Mouse (Mus musculus): ENCODE measurements around the gene Foxn3. TPM values are rescaled to one million over a fixed set of nuclear protein-coding genes. Genes with fewer than 3 reads are reported as not detected.

The Foxn3 gene
- polyA plus RNA-seq, 1 experiment, result 91.0 TPM

DNA sequence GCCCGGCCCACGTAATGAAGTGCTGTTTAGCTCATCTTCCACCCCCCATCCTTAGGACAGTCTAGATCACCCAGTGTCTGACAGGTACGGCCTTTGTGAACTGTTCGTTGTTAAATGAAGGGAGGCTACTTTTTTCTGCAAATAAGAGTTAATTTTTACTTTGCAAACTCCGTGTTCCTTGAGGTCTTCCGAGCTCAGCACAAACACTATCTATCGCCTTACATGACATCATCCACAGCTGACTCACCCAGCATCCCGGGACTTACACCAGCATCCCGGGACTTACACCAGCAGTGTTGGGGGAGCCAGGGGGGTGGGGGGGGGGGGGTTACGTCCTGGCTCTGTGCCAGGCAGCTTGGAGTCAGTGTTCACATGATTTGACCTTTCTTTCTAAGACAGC lies 186.3 kb downstream of the Foxn3 start:
- peaks cover 40% of the 10 kb centered on the region for H3K4me1 ChIP-seq (ENCODE audit: control insufficient read depth, insufficient read depth, low read length)
- H3K27ac ChIP-seq (ENCODE audit: insufficient read depth, low read depth, low read length), result no peak overlapping the region
- no peak overlapping the region for H3K4me3 ChIP-seq (ENCODE audit: insufficient read depth, low read depth, low read length)
- TF ChIP-seq POLR2A (IDR thresholded peaks at IDR 0.05; ENCODE audit: insufficient read depth, low read depth, low read length) (no peak), CTCF (IDR thresholded peaks at IDR 0.05; ENCODE audit: insufficient read depth, low read depth, low read length) (no peak)
- 31% methylated on average over 10 of the region's 10 CpGs for WGBS

DNA sequence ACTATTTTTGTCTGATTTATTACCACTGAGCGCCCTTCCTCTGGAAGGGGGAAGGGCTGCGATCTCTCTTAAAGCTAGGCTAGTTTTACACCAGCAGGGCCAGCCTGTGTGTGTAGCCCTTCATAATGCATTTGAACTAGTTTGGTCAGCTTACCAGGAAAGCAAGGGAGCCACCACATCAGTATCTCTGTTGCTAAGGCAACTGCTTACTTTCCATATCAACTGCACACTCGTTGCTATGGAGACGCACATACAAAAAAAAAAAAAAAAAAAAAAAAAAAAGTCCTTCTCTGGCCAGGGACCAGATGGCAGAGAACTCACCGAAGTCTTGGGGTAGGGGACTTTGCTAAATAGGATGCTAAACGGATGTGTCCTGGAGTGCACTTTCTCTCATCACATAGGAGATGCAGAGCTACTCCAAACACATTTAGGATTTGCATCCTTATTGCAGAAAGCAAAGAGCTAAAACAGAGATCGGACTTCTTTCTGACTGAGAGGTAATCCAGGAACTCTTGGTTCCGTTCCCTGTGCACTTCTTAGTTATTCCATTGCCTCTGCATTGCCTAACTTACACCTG lies 187.4 kb downstream of the Foxn3 start:
- no peak for TF ChIP-seq POLR2A (IDR thresholded peaks at IDR 0.05; ENCODE audit: insufficient read depth, low read depth, low read length)
- no peak for TF ChIP-seq CTCF (IDR thresholded peaks at IDR 0.05; ENCODE audit: insufficient read depth, low read depth, low read length)
- no peak overlapping the region for H3K27ac ChIP-seq (ENCODE audit: insufficient read depth, low read depth, low read length)
- peaks cover 33% of the 10 kb centered on the region for H3K4me1 ChIP-seq (ENCODE audit: control insufficient read depth, insufficient read depth, low read length)
- WGBS, result 36% methylated on average over 8 of the region's 8 CpGs
- no peak overlapping the region for H3K4me3 ChIP-seq (ENCODE audit: insufficient read depth, low read depth, low read length)

DNA sequence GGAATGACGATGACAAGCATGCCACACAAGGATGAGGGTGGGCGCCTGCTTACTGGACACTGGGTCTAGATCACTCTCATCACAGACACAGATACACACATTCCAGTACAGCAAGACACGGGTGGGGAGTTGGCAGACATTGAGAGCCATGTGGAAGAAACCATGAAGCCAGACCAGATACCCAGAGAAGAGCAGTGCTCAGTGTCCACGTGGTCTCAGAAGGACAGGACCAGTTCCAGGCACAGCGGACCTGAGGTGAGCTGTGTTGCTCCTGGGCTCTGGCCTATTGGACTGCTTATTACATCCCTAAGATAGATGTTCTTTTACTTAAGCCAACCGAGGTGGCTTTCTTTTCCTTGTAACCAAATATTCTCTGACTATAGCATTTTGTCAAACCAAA lies 188.0 kb downstream of the Foxn3 start:
- WGBS, result 83% methylated on average over 6 of the region's 6 CpGs
- Histone ChIP-seq H3K4me1 (ENCODE audit: control insufficient read depth, insufficient read depth, low read length) (peaks cover 33% of the 10 kb centered on the region), H3K4me3 (ENCODE audit: insufficient read depth, low read depth, low read length) (no peak overlapping the region), H3K27ac (ENCODE audit: insufficient read depth, low read depth, low read length) (0 out of 2 replicates have a peak overlapping the region, but pooled peaks have one; percentile 8)
- no peak for TF ChIP-seq POLR2A (IDR thresholded peaks at IDR 0.05; ENCODE audit: insufficient read depth, low read depth, low read length)
- TF ChIP-seq CTCF (IDR thresholded peaks at IDR 0.05; ENCODE audit: insufficient read depth, low read depth, low read length), result no peak

DNA sequence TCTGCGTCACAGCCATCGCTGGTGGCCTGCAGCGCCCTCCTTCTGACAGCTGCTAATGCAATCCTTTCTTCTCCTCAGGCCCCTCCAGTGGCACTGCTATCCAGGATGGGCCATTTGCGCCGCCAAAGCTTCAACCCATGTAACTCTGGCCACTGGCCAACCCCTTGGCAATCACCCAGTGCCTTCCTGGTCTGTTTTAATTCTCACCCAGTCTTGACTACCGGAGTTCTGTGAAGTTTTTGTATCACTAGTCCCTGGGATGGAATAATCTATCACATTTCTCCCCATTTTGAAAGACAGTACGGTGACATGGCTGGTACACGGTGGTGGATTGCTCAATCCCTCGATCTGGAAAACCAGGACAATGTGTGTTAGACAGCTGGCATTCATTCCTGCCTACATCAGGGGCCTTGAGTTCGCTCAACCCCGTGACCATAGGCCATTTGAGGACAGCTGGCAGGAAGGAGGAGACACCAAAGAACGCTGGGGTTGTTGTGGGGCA lies 189.2 kb downstream of the Foxn3 start:
- TF ChIP-seq CTCF (IDR thresholded peaks at IDR 0.05; ENCODE audit: insufficient read depth, low read depth, low read length) (no peak), POLR2A (IDR thresholded peaks at IDR 0.05; ENCODE audit: insufficient read depth, low read depth, low read length) (no peak)
- Histone ChIP-seq H3K27ac (ENCODE audit: insufficient read depth, low read depth, low read length) (no peak overlapping the region), H3K4me3 (ENCODE audit: insufficient read depth, low read depth, low read length) (no peak overlapping the region), H3K4me1 (ENCODE audit: control insufficient read depth, insufficient read depth, low read length) (peaks cover 29% of the 10 kb centered on the region)
- 42% methylated on average over 12 of the region's 12 CpGs for WGBS

DNA sequence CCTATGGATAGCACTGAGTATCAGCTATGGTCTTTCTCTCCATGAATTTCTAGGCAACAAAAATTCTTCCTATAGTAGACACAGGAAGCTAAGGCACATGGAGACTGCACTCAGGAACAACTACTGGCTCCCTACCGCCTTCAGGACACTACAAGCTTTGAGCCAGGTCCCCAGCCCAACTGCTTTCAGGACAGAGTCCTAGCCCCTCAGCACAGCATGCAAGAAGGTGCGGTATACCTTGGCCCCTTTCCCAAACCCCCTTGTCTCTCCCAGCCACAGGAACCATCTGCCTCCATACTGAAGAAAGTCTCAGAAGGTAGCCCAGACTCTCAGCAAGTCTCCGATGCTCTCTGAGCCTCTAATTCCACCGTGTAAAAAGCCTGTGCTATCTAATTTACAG lies 189.8 kb downstream of the Foxn3 start:
- H3K4me3 ChIP-seq (ENCODE audit: insufficient read depth, low read depth, low read length), result no peak overlapping the region
- H3K27ac ChIP-seq (ENCODE audit: insufficient read depth, low read depth, low read length), result no peak overlapping the region
- TF ChIP-seq POLR2A (IDR thresholded peaks at IDR 0.05; ENCODE audit: insufficient read depth, low read depth, low read length) (no peak), CTCF (IDR thresholded peaks at IDR 0.05; ENCODE audit: insufficient read depth, low read depth, low read length) (no peak)
- H3K4me1 ChIP-seq (ENCODE audit: control insufficient read depth, insufficient read depth, low read length), result peaks cover 30% of the 10 kb centered on the region
- 63% methylated on average over 4 of the region's 4 CpGs for WGBS

DNA sequence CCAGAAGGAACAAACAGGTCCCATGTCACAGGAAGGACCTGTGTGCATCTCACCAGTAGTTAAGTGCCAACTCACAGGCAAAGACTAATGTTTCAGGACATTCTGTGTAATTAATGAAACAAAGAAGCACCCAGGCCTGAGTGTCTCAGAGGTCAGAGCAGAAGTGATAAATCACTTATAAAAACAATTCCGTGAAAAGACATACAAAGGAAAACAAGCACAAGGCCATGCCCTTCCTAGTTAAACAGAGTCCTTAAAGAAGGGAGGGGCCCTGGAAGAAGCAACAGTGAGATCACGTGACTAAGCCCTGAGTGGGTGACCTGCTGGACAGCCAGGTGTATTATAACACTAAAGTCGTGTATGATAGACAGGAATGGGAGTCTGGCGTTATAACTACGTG lies 191.9 kb downstream of the Foxn3 start:
- H3K4me1 ChIP-seq (ENCODE audit: control insufficient read depth, insufficient read depth, low read length), result peaks cover 19% of the 10 kb centered on the region
- H3K4me3 ChIP-seq (ENCODE audit: insufficient read depth, low read depth, low read length), result no peak overlapping the region
- 86% methylated on average over 5 of the region's 5 CpGs for WGBS
- TF ChIP-seq POLR2A (IDR thresholded peaks at IDR 0.05; ENCODE audit: insufficient read depth, low read depth, low read length) (no peak), CTCF (IDR thresholded peaks at IDR 0.05; ENCODE audit: insufficient read depth, low read depth, low read length) (no peak)
- H3K27ac ChIP-seq (ENCODE audit: insufficient read depth, low read depth, low read length), result no peak overlapping the region

DNA sequence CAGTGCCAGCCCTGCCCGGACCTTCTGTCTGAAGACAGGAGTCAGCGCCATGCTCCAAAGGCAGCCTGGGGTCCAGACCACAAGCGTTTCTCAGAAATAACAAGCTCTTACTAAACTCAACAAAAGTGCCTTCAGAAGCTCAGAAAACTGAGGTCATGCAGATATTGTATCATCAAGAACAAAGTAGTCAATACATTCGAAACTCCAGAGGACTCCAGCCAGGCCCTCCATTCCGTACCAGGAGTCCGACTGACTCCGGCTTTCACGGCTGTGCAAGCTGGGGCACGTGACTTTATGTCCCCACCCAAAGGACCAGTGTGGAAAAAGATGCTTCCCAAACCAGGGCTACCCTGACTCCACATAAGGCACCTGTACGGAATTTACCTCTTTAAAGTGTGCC lies 195.1 kb downstream of the Foxn3 start:
- Histone ChIP-seq H3K4me3 (ENCODE audit: insufficient read depth, low read depth, low read length) (no peak overlapping the region), H3K4me1 (ENCODE audit: control insufficient read depth, insufficient read depth, low read length) (peaks cover 18% of the 10 kb centered on the region), H3K27ac (ENCODE audit: insufficient read depth, low read depth, low read length) (no peak overlapping the region)
- TF ChIP-seq CTCF (IDR thresholded peaks at IDR 0.05; ENCODE audit: insufficient read depth, low read depth, low read length) (no peak), POLR2A (IDR thresholded peaks at IDR 0.05; ENCODE audit: insufficient read depth, low read depth, low read length) (no peak)
- WGBS, result 90% methylated on average over 10 of the region's 10 CpGs

DNA sequence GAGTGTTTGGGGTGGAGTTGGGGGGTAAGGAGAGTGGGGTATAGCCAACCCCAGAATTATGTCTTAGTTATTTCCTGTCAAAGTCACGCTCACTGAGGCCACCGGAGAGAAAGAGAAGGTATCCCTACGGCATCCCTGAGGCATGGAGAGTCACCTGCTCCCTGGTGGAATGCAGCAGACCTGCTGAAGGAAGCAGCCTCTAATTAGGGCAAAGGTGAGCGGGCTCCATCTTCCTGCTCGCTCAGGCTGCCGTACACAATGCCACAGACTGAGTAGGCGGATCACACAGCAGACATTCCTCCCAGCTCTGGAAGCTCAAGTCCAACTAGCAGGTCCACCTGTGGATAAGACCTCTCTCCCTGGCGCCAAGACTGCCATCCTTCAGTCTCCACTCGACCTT lies 197.4 kb downstream of the Foxn3 start:
- WGBS, result 90% methylated on average over 9 of the region's 9 CpGs
- no peak for TF ChIP-seq POLR2A (IDR thresholded peaks at IDR 0.05; ENCODE audit: insufficient read depth, low read depth, low read length)
- TF ChIP-seq CTCF (IDR thresholded peaks at IDR 0.05; ENCODE audit: insufficient read depth, low read depth, low read length), result no peak
- H3K27ac ChIP-seq (ENCODE audit: insufficient read depth, low read depth, low read length), result no peak overlapping the region
- peaks cover 20% of the 10 kb centered on the region for H3K4me1 ChIP-seq (ENCODE audit: control insufficient read depth, insufficient read depth, low read length)
- no peak overlapping the region for H3K4me3 ChIP-seq (ENCODE audit: insufficient read depth, low read depth, low read length)

DNA sequence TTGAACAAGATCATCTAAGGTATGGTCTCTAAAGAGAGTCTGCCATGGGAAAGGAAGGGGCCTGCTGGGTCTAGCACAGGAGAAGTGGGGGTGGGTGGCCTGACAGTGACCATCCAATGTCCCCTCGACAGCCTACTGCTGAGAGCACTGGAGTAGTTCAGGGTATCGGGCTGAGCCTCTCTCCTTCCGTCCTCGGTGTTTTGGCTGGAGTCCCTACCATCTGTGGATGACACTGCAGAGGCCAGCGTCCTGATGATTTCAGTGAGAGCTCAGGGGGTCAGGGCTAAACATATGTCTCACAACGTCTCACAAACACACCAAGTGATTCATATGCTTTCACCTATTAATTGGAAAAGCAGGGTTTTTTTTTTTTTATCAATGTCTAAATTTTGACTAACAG lies 199.2 kb downstream of the Foxn3 start:
- H3K4me3 ChIP-seq (ENCODE audit: insufficient read depth, low read depth, low read length), result no peak overlapping the region
- peaks cover 14% of the 10 kb centered on the region for H3K4me1 ChIP-seq (ENCODE audit: control insufficient read depth, insufficient read depth, low read length)
- H3K27ac ChIP-seq (ENCODE audit: insufficient read depth, low read depth, low read length), result no peak overlapping the region
- TF ChIP-seq POLR2A (IDR thresholded peaks at IDR 0.05; ENCODE audit: insufficient read depth, low read depth, low read length) (no peak), CTCF (IDR thresholded peaks at IDR 0.05; ENCODE audit: insufficient read depth, low read depth, low read length) (no peak)
- WGBS, result 62% methylated on average over 6 of the region's 6 CpGs

Measured in olfactory bulb, adult 2 months (tissue).